Mouse (Mus musculus) thymus, postnatal 36 days (tissue): ENCODE data around the gene Ugt1a9.

Experiments used
- DNase-seq, 2 experiments: peaks; one replicate each; pipeline ENCODE4 v3.0.0; 2022; ENCODE audit warnings: mixed read lengths in 2 of 2

Gene Ugt1a9

DNA sequence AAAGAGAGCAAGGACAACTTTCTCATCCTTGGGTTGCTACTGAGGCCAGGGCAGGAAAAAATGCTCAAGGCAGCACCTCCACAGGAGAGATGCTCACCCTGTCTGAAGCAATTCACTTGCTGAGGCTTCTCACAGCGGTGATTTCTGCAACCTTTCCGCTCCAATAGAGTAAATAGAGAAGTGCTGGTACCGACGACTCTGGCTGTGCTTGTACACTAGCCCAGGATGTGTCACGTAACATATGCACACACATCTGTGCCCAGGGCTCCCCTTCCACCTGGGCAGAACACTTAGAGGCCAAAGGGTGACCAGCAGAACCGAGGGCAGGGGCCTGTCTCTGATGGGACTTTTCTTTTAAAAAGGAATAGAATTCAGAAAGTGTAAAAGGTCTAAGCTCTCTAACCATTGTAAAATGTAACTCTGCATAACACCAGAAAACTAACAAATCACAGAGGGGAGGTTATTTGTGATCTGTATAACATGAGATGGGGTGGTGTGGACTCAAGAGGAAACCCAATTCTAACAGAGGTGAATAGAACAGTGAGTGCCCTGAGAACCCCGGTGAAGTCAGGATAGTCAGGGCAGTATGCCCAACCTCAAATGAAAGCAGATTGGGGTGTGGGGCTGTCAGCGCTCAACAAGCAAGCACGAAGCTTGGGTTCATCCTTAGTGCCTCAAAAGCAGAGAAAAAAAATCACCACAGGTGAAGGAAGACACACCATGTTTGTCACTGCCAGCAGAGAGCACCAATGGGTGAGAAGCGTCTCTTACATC, 190.2 kb downstream of the Ugt1a9 start:
- DNase-seq: no peak

DNA sequence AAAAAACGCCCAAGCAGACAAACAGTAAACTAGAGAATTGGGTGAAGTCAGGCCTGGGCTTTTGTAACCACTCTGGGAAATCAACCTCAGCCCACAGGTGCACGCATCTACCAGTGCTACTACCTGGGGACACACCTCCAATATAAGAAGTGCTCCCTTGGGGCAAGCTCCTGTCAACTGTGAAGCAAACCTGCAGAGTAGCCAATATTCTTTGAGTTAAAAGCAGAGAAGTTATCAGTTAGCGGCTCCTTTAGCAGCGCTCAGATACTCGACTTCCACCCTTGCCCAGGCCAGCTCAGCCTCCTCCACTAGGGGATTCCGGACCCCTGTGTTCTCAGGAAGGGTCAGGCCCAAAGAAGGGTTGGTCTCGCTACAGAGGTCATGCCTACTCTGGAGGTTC, 191.1 kb downstream of the Ugt1a9 start:
- DNase-seq: no peak

DNA sequence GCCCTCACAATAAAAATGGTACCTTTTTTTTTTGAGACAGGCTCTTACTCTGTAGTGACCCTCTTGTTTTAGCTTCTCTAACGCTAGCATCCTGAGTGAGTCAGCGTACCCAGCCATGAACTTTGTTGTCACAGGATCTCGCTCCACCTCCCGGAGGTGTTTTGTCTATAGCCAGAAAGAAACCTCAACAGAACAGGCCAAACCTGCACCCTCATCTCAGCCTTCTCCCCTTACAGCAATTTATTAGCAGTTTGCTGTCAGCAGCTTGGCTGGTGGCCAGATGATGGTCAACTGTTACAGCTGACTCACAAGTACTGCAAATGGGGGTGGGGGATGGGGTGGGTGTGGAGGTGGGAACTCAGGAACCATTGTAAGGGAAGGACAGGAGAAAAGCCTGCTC, 191.7 kb downstream of the Ugt1a9 start:
- DNase-seq: no peak

DNA sequence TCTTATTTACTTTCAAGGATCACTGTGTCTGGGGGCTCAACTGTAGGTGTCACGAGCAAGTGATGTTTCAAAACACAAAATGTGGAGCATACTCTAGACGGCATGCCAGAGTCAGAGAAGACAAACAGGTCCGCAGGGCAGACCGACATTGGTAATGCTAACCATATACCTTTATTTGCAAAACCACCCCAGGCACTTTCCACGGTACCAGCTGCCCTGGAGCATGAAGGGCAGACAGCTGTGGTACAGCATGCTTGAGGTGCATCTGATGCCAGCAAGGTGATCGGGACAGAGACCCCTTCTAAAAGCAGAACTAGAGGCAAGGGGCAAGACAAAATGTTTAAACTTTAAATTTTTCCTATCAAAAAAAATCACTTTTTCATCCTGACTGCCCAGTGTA, 192.4 kb downstream of the Ugt1a9 start:
- DNase-seq: no peak

DNA sequence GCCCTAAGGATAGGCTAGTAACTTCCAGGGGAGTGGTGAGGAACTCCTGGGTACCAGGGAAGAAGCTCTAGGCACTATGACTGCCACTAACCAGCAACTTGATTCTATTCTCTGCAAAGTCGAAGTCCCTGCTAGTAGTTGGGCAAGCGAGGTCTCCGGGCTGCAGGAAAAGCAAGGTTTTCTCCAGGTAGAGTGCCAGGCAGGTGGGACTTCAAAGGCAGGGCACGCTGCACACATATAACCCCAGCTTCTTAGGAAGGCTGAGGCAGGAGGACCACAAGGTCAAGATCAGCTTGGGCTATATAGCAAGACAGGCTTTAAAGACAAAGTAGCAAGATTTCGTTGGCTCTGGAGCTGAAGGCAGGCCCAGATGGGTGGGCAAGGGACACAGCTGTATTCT, 193.2 kb downstream of the Ugt1a9 start:
- no peak for DNase-seq

DNA sequence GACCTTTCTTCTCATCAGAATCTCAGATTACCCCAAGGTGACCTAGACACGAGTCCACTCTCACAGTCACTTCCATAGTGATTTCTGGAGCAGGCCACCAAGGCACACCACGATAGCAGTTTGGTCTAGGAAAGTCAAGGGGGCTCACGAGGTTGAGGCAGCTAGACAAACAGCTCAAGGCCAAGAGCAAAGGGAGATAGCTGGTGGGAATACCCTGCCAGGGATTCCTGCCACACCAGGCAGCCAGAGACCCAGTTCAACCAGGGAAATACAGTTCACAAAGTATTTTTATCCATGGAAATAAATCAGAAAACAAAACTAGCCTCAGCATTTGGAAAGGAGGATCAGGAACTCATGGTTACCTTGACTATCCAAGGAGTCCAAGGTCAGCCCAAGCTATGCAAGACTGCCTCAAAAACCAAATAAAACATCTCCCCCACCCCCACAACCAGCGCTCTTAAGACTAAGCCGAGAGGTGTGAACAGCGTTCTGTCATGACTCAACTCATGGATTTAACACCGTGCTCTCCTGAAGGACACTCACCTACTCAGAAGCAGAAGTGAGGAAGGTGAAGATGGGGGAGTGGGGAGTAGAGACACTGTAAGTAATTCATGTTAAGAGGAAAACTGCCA, 193.8 kb downstream of the Ugt1a9 start:
- DNase-seq: no peak

DNA sequence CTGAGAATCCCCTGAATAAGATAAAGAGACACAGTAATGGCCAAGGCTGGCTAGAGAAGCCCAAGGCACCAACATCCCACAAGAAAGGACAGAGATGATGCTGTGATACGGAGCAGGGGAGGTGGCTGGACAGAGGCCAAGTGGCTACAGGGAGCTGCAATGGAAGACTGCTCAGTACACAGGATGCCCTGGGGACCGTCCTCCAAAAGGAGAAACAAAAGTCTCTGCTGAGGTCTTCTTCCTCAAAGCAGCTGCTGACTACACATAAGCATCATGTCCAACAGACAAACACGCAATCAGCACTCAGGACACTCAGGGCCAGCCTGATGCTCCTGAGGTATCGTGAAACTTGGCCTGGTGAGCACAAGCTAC, 194.3 kb downstream of the Ugt1a9 start:
- DNase-seq: no peak

DNA sequence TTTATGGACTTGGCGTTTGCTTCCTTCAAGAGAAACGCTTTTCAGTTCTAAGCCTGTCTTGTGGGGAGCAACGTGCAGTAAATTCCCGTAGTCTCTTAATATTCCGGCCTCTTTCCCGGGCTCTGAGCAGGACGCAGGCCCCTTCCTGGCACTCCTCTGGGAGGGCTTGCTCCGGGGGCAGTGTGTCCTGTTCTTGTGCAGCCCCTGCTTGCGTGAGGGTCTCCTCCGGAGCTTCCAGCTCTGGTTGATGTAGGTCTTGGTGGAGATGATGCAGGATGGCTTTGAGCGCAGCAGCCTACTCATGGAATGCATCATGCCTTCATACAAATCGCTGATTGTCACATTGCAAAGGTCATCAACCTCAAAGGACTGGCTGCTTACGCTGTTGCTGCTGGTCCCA, 195.5 kb downstream of the Ugt1a9 start:
- DNase-seq: peak in 1 of 2 experiments; percentile 17

DNA sequence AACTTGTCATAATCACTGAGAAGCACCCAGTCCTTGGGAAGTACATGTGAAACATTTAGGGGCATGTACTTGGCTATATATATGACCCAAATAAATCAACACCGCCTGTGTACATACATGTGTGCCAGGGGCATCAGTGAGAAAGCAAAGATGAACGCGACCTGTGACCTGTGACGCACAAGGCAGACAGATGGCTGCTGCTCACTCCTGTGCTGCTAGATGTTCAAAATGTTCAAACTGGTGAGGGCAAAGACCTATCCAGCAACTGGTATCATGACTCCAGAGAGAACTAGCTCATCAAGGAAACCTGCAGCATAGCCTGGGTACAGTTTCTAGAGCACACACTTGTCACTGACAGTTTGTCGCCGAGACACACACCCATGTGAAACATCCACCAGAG, 196.9 kb downstream of the Ugt1a9 start:
- DNase-seq: no peak

DNA sequence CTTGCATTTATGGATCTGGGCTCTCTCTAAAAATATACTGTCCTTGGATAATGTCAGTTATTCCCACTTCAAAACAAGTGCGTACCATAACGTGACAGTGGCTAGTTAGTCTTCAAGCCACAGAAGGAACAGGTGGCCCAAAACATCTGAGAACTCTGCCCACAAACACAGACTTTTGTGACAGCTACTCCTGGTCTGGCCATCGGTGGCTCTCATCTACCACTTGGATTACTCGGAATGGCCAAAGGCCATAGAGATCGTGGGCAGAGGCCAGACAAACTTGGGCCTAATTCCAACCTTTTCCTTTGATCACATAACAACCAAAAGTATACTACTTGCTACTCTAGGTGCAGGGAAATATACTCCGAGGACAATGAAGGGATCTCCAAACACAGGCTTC, 197.5 kb downstream of the Ugt1a9 start:
- DNase-seq: peak in 1 of 2 experiments; percentile 10
